Mouse (Mus musculus) right cerebral cortex, postnatal 4 days (tissue): ENCODE results near the gene Aptx.

ENCODE experiments used
- DNase-seq: peaks from one replicate; pipeline ENCODE4 v3.0.0-alpha.2; 2022

Aptx gene

GRCm38 (mm10) chr4:40702797-40703709 lies at the start of gene Aptx:
Aptx (minus strand) TSS chr4:40703194.
- peak; percentile 92 for DNase-seq

GRCm38 (mm10) chr4:40735351-40735750 lies 32.4 kb upstream of the Aptx start:
- no peak for DNase-seq

GRCm38 (mm10) chr4:40731262-40731661 lies 28.3 kb upstream of the Aptx start:
- no peak for DNase-seq

GRCm38 (mm10) chr4:40727247-40727646 lies 24.3 kb upstream of the Aptx start:
- no peak for DNase-seq

- no peak for DNase-seq
Measured at GRCm38 (mm10) chr4:40725554-40725953, 22.6 kb upstream of the Aptx start.

GRCm38 (mm10) chr4:40725141-40725540 lies 22.1 kb upstream of the Aptx start:
- no peak for DNase-seq

- DNase-seq, result peak; percentile 85
Measured at GRCm38 (mm10) chr4:40722687-40723460, 19.9 kb upstream of the Aptx start.

GRCm38 (mm10) chr4:40722011-40722666 lies 19.1 kb upstream of the Aptx start, which contains the start of gene Dnaja1:
Dnaja1 (plus strand) TSS chr4:40722150.
- peak; percentile 99 for DNase-seq

- no peak for DNase-seq
Measured at GRCm38 (mm10) chr4:40720910-40721309, 17.9 kb upstream of the Aptx start.

GRCm38 (mm10) chr4:40717141-40717540 lies 14.1 kb upstream of the Aptx start:
- no peak for DNase-seq

GRCm38 (mm10) chr4:40703710-40704275 lies 799 bp upstream of the Aptx start:
- DNase-seq, result no peak

GRCm38 (mm10) chr4:40701796-40702195 lies 1.2 kb downstream of the Aptx start:
- DNase-seq, result no peak

GRCm38 (mm10) chr4:40700216-40700615 lies 2.8 kb downstream of the Aptx start:
- DNase-seq, result no peak

GRCm38 (mm10) chr4:40697059-40697458 lies 5.9 kb downstream of the Aptx start:
- no peak for DNase-seq

- DNase-seq, result no peak
Measured at GRCm38 (mm10) chr4:40691100-40691499, 11.9 kb downstream of the Aptx start.

- DNase-seq, result no peak
Measured at GRCm38 (mm10) chr4:40683306-40683705, 19.7 kb downstream of the Aptx start.

GRCm38 (mm10) chr4:40682359-40682758 lies 20.6 kb downstream of the Aptx start:
- no peak for DNase-seq

- DNase-seq, result peak; percentile 78
Measured at GRCm38 (mm10) chr4:40681908-40682307, 21.1 kb downstream of the Aptx start.

- peak; percentile 28 for DNase-seq
Measured at GRCm38 (mm10) chr4:40680250-40680860, 22.6 kb downstream of the Aptx start.

- peak; percentile 43 for DNase-seq
Measured at GRCm38 (mm10) chr4:40677132-40677531, 25.9 kb downstream of the Aptx start.

- DNase-seq, result no peak
Measured at GRCm38 (mm10) chr4:40676338-40676737, 26.7 kb downstream of the Aptx start.

GRCm38 (mm10) chr4:40673526-40673925 lies 29.5 kb downstream of the Aptx start:
- DNase-seq, result no peak
